Mouse (Mus musculus) hindbrain, embryonic 12.5 days (tissue): Measurements from ENCODE around the gene Rasal2. TPM values are rescaled to one million over a fixed set of nuclear protein-coding genes. Genes with fewer than 3 reads are reported as not detected.
A peak's percentile ranks its signal among the peaks of the same experiment; 100 is the strongest.

Source experiments
- ATAC-seq: fragments of 200-750 bp; cut with Nextera tagmentation; 2 replicates; pipeline ENCODE4 v1.8.0; 2017; ENCODE audit warnings: moderate TSS enrichment; ENCODE audit not compliant: low FRiP score
- H3K27ac ChIP-seq: fragments of 300-500 bp; sonication (generic); 2 replicates; pipeline ENCODE4 v1.5.1; 2016; ENCODE audit warnings: mild to moderate bottlenecking
- H3K27me3 ChIP-seq: fragments of 300-500 bp; sonication (generic); 2 replicates; pipeline ENCODE4 v1.6.1; 2016; ENCODE audit warnings: mild to moderate bottlenecking
- H3K36me3 ChIP-seq: fragments of 300-500 bp; sonication (generic); 2 replicates; pipeline ENCODE4 v1.6.1; 2016; ENCODE audit warnings: mild to moderate bottlenecking
- H3K4me1 ChIP-seq: fragments of 300-500 bp; sonication (generic); 2 replicates; pipeline ENCODE4 v1.6.1; 2016
- H3K4me2 ChIP-seq: fragments of 300-500 bp; sonication (generic); replicated peaks from 2 replicates; pipeline ENCODE4 v1.6.1; 2016; ENCODE audit warnings: mild to moderate bottlenecking
- H3K4me3 ChIP-seq: fragments of 300-500 bp; sonication (generic); 2 replicates; pipeline ENCODE4 v1.5.1; 2016; ENCODE audit warnings: mild to moderate bottlenecking
- H3K9ac ChIP-seq: fragments of 300-500 bp; sonication (generic); 2 replicates; pipeline ENCODE4 v1.6.1; 2016; ENCODE audit warnings: mild to moderate bottlenecking, moderate library complexity
- H3K9me3 ChIP-seq: fragments of 300-500 bp; sonication (generic); replicated peaks from 2 replicates; pipeline ENCODE4 v1.6.1; 2016; ENCODE audit warnings: mild to moderate bottlenecking
- WGBS: fragments of 180-500 bp; shearing (Covaris S2); methylation state at CpG from one replicate; pipeline ENCODE4 v1.1.7; 2016; 5-methylcytosine and 5-hydroxymethylcytosine counted together
- polyA plus RNA-seq: library from polyadenylated mRNA; unstranded; fragments of >200 nt; fragmentation: Nextera tagmentation; extraction: Ambion mirVana; gene quantifications from 2 replicates; pipeline ENCODE4 v1.2.1, GENCODE M21; 2016

The Rasal2 gene
- polyA plus RNA-seq, 1 experiment from 2014 or later: 36.1 TPM

DNA sequence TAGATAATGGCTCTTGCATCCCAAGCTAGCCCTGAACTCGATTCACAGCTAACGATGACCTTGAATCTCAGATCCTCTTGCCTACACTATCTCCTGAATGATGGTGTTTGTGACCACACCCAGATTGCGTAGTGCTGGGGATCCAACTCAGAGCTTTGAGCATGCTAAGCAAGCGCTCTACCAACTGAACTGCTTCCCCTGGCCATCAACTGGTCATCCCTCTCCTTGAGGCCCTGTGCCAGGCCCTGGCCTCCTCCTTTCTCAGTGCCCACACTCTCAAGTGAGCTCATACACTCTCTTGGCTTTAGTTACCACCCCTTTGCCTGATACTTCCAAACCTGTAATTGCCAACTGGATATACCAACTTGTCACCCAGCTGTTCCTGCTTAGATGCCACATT, 22.0 kb upstream of the Rasal2 start:
- H3K36me3 ChIP-seq: no peaks in the 10 kb centered on the region
- WGBS: 93% methylated on average over 4 of the region's 4 CpGs

DNA sequence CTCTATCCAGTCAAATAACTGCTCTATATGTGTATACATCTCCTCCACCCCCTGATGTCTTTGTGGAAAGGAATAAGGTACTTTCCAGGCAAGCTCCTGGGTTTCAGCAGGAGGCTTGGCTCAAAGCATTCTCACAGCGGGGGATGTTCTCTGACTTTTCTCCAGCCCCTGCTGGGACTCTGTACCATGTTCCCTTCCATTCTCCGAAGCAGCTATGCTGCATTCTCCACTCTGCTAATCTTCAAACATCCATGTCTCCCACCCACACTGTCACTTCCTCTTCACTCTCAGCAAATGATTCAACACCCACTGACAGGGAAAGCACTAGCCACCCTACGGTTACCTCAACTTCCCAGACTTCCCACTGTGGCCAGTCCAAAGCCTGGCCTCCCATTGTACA, 20.9 kb upstream of the Rasal2 start:
- Histone ChIP-seq H3K4me3 (no peak overlapping the region), H3K4me1 (no peaks in the 10 kb centered on the region), H3K27me3 (no peaks in the 10 kb centered on the region), H3K36me3 (no peaks in the 10 kb centered on the region), H3K4me2 (no peak overlapping the region), H3K9me3 (no peaks in the 10 kb centered on the region), H3K27ac (no peak overlapping the region), H3K9ac (no peak overlapping the region)
- 35% methylated on average over 3 of the region's 3 CpGs for WGBS
- no peak for ATAC-seq

More for the DNA sequence above, 22.0 kb upstream of the Rasal2 start:
- ATAC-seq: no peak
- Histone ChIP-seq H3K4me3 (no peak overlapping the region), H3K4me2 (no peak overlapping the region), H3K9ac (no peak overlapping the region), H3K27me3 (no peaks in the 10 kb centered on the region), H3K4me1 (peaks cover 5% of the 10 kb centered on the region), H3K9me3 (no peaks in the 10 kb centered on the region), H3K27ac (no peak overlapping the region)

DNA sequence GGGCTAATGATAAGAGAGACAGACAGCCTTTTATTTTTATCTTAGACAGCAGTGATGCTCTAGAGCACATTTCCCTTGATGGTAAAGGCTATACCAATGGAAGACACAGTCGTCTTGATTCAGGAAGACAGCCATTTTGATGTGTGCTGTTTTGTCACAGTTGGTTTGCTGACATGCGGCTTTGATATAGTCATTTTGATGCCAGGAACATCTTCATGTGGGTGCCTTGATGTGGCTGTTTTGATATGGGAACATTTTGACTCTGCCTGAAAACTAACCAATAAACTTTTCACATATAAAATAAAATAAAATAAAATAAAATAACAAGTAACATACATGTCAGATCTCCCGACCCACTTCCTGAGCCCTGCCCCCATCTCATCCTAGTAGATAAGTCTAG, 16.0 kb upstream of the Rasal2 start:
- 91% methylated on average over 3 of the region's 3 CpGs for WGBS
- H3K9ac ChIP-seq: no peak overlapping the region

DNA sequence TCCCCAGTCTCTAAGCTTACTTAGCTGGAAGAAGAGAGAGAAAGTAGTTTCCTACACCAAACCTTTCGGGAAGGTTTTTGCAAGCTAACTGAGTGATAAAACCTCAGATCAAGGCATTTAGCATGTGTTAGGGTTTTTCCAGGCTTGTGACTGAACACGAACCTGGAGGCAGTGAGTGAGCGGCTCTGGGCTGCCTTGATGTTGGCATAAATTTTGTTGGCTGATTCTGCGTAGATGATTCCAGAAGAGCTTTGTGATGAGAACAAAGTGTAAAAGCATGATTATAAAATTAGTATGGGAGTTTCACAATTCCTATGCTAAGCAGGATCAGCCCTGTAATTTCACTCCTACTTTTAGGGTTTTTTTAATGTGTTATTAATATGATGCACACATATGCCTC, 15.2 kb upstream of the Rasal2 start:
- Histone ChIP-seq H3K4me1 (peaks cover 7% of the 10 kb centered on the region; the same call in 1 of the 2 replicates), H3K9me3 (no peaks in the 10 kb centered on the region), H3K27ac (no peak overlapping the region), H3K36me3 (no peaks in the 10 kb centered on the region), H3K4me2 (no peak overlapping the region), H3K27me3 (no peaks in the 10 kb centered on the region), H3K9ac (no peak overlapping the region), H3K4me3 (no peak overlapping the region)
- WGBS: 88% methylated on average over 4 of the region's 4 CpGs
- ATAC-seq: no peak

More for the DNA sequence above, 16.0 kb upstream of the Rasal2 start:
- ATAC-seq: no peak
- H3K4me2 ChIP-seq: no peak overlapping the region
- peaks cover 7% of the 10 kb centered on the region; the same call in 1 of the 2 replicates for H3K4me1 ChIP-seq
- no peak overlapping the region for H3K27ac ChIP-seq
- H3K9me3 ChIP-seq: no peaks in the 10 kb centered on the region
- H3K4me3 ChIP-seq: no peak overlapping the region
- no peaks in the 10 kb centered on the region for H3K27me3 ChIP-seq
- H3K36me3 ChIP-seq: no peaks in the 10 kb centered on the region

DNA sequence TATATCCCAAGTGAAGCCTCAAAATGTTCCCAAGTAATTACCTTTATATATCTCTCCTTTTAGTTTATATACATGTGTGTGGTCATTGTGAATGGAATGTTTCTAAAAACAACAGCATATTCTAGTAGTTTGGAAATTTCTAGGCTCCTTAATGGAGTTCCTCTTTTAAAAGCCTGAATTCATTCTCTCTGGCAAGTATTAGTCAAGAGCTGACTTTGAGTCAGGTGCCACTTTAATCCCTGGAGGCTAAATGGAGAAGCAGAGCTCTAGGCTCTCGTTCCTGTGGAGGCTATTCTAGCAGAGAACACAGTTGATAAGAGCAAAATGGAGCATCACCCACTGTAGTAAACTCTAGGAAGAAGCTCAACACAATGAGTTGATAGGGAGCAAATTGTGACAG, 14.5 kb upstream of the Rasal2 start:
- Histone ChIP-seq H3K4me3 (no peak overlapping the region), H3K9ac (no peak overlapping the region), H3K27me3 (no peaks in the 10 kb centered on the region), H3K36me3 (no peaks in the 10 kb centered on the region), H3K9me3 (no peaks in the 10 kb centered on the region), H3K4me2 (no peak overlapping the region), H3K4me1 (peaks cover 7% of the 10 kb centered on the region; the same call in 1 of the 2 replicates), H3K27ac (no peak overlapping the region)
- WGBS: 64% methylated on average over 1 of the region's 1 CpGs
- ATAC-seq: no peak

DNA sequence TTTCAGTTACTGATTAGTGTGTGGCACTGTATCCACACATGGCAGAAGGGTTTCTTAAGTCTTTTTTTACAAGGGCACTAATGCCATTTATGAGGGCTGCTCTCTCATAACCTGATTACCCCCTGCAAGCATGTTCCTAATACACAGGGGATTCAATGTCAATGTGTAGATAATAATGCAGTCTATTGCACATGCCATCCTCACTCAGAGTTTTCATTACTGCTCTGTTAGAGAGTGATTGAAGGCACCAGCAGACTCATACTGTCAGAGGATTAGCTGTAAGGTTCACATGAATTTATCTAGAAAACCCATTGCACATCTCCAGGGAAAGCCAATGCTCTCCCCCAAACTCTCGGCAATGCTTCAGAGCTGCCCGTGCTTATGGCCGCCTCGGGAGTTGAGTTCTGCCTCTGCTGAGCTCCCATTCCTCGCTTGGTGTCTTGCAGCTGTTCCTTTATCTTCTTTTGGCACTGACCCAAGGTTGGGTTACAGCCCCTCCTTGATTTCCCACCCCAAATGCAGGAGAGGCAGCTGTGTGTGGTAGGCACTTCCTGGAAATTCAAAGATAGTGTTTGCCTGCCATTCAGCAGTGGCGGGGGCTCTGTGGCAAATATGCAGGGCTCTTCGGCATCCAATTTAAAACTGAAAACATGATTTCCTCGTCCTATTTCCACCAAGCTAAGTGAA, 13.5 kb upstream of the Rasal2 start:
- H3K27ac ChIP-seq: no peak overlapping the region
- no peaks in the 10 kb centered on the region for H3K9me3 ChIP-seq
- peak overlapping the region; percentile 3; the same call in 1 of the 2 replicates for H3K4me2 ChIP-seq
- H3K36me3 ChIP-seq: no peaks in the 10 kb centered on the region
- no peak overlapping the region for H3K9ac ChIP-seq
- peak; percentile 69; the same call in 1 of the 2 replicates for ATAC-seq
- H3K4me3 ChIP-seq: no peak overlapping the region
- 53% methylated on average over 8 of the region's 8 CpGs for WGBS
- H3K27me3 ChIP-seq: no peaks in the 10 kb centered on the region
- H3K4me1 ChIP-seq: peaks cover 7% of the 10 kb centered on the region; the same call in 1 of the 2 replicates

DNA sequence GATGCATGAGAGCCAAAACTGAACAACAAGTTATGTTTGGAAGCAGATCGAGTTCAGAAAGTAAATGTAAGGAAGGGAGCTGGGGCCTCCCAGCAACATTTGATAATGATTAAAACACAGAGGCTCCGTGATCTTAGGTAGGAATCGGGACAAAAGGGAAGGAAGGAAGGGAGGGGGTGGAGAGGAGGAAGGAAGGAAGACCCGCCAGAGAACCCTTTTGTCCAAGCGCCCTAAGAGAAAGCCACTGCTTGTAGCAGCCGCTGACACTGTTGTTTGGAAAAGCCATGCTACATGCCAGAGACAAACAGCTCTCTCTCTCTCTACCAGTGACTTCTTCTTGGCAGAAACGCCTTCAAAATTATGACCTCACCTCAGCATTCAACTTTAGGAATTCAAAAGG, 5.5 kb upstream of the Rasal2 start:
- Histone ChIP-seq H3K4me2 (no peak overlapping the region), H3K27ac (no peak overlapping the region), H3K27me3 (no peaks in the 10 kb centered on the region), H3K4me3 (no peak overlapping the region), H3K36me3 (peaks cover 6% of the 10 kb centered on the region; the same call in 1 of the 2 replicates), H3K9me3 (no peaks in the 10 kb centered on the region), H3K9ac (no peak overlapping the region), H3K4me1 (peaks cover 3% of the 10 kb centered on the region)
- ATAC-seq: no peak
- whole genome bisulfite sequencing: 32% methylated on average over 7 of the region's 7 CpGs

DNA sequence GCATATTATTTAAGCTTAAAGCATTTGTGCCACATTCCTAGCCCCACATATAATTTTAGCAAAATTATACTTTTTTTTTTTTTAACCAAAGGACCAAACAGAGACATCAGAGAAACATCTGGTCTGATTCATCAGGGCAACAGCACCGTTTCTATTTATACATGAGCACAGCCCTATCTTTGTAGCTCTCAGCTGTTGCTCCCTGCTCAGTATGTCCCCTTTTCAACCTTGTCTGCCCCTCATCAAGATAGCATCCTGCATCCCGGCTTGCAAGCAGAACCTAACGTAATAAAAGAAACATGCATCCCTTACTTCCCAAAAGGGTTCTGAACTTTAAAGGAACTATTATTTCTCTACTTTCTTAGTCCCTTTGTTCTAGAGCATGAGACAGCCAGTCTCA, 5.0 kb upstream of the Rasal2 start:
- Histone ChIP-seq H3K36me3 (peaks cover 6% of the 10 kb centered on the region; the same call in 1 of the 2 replicates), H3K27ac (no peak overlapping the region), H3K4me1 (peaks cover 3% of the 10 kb centered on the region), H3K4me3 (no peak overlapping the region), H3K4me2 (no peak overlapping the region), H3K9ac (no peak overlapping the region), H3K9me3 (no peaks in the 10 kb centered on the region), H3K27me3 (no peaks in the 10 kb centered on the region)
- no peak for ATAC-seq
- 61% methylated on average over 3 of the region's 3 CpGs for WGBS

DNA sequence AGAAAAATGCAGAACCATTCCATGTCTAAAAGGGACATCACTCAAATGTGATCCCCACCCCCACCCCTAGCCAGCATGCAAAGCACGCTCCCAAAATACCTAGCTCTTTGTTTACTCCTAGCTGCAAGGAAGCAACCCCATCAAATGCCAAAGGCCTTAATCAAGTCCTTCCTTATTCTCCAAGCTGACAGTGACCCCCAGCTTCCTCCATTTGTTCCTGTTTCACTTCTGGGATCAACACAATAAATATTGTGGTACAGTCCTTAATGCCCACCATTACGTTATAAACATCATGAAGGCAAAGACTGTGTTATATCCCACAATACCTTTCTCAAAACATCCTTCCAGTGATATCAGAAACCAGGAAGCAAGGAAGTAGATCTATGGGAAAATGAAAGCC, 4.2 kb upstream of the Rasal2 start:
- peaks cover 6% of the 10 kb centered on the region; the same call in 1 of the 2 replicates for H3K36me3 ChIP-seq
- peaks cover 3% of the 10 kb centered on the region for H3K4me1 ChIP-seq
- no peak for ATAC-seq
- no peak overlapping the region for H3K9ac ChIP-seq
- 88% methylated on average over 2 of the region's 2 CpGs for WGBS
- no peak overlapping the region for H3K4me2 ChIP-seq
- no peaks in the 10 kb centered on the region for H3K9me3 ChIP-seq
- H3K27ac ChIP-seq: no peak overlapping the region
- no peak overlapping the region for H3K4me3 ChIP-seq
- H3K27me3 ChIP-seq: no peaks in the 10 kb centered on the region

DNA sequence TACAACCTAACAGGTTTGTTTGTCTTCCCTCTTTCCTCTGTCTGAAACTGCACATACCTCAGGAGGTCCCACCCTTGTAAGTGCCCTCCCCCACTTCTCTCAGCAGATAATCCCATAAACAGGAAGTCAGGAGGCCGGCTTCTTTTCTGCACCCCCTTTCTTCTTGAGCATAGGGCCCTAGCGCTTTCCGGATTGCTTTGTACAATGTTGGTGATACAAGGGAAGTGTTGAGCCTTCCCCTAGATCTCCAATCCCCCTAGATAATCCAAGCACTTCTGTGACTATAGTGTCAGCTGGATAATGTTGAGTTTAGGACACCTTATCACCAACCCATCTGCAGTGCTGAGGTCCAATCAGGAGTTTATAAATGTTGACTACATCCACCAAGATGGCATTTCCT, 3.4 kb upstream of the Rasal2 start:
- 81% methylated on average over 3 of the region's 3 CpGs for WGBS
- Histone ChIP-seq H3K27me3 (no peaks in the 10 kb centered on the region), H3K27ac (no peak overlapping the region)

DNA sequence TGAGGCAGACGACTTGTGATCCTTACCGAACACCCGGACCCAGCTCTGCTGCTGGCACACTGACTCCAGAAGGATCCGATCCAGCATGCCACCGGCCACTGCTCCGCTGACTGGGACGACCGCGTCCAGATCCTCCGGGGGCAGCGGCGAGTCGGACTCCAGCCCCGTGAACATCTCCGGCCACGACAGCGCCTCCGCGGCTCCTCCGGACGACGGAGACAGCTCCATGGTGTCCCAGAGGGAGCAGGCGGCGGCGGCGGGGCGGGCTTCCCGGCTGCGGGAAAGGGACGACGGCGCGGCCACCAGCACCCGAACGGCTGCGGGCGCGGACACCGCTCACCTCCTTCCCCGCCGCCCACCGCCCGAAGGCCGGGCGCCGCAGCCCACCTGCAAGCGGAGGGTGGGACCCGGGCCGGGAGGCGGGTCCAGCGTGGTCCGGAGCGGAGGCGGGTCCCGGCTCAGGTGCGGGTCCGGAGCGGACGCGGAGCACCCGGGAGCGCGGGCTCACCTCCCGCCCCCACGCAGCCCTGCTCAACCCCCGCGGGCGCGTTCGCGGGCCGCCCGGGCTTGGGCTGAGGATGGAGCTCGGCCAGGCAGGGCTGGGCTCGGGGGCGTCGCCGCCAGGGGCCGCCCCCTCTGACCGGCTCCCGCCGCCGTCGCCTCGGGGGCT, 549 bp downstream of the Rasal2 start:
- Histone ChIP-seq H3K27me3 (no peaks in the 10 kb centered on the region), H3K9ac (peak overlapping the region; percentile 93), H3K4me3 (peak overlapping the region; percentile 98), H3K4me1 (peaks cover 13% of the 10 kb centered on the region), H3K27ac (peak overlapping the region; percentile 99), H3K9me3 (no peaks in the 10 kb centered on the region), H3K4me2 (peak overlapping the region; percentile 67), H3K36me3 (no peaks in the 10 kb centered on the region)
- ATAC-seq: peak; percentile 93
- WGBS: 0% methylated on average over 62 of the region's 85 CpGs

More for the DNA sequence above, 3.4 kb upstream of the Rasal2 start:
- H3K4me3 ChIP-seq: no peak overlapping the region
- no peak overlapping the region for H3K4me2 ChIP-seq
- H3K9me3 ChIP-seq: no peaks in the 10 kb centered on the region
- peaks cover 7% of the 10 kb centered on the region for H3K4me1 ChIP-seq
- H3K36me3 ChIP-seq: peaks cover 6% of the 10 kb centered on the region; the same call in 1 of the 2 replicates
- no peak for ATAC-seq
- H3K9ac ChIP-seq: no peak overlapping the region

DNA sequence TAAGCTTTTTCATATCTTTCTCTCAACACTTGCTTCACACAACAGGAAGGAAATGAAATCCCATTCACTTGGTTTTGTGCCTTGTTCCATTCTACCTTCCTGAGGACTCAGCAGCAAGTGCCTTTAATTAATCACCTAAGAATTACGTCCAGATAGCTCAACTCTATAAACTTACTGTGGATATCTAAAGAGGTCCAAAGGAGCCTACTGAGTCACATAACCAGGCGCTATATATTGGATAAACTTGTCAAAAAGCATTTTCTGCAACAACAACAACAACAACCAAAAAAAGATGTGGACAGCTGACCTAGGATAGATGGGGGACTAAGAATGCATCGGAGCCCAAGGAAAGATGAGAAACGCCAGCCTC, 1.1 kb downstream of the Rasal2 start:
- H3K4me2 ChIP-seq: peak overlapping the region; percentile 67
- H3K9me3 ChIP-seq: no peaks in the 10 kb centered on the region
- peak overlapping the region; percentile 93 for H3K9ac ChIP-seq
- H3K27ac ChIP-seq: peak overlapping the region; percentile 99
- 0% methylated on average over 4 of the region's 4 CpGs for WGBS
- peaks cover 13% of the 10 kb centered on the region for H3K4me1 ChIP-seq
- no peak for ATAC-seq
- peak overlapping the region; percentile 98 for H3K4me3 ChIP-seq
- no peaks in the 10 kb centered on the region for H3K27me3 ChIP-seq
- H3K36me3 ChIP-seq: no peaks in the 10 kb centered on the region
